Mouse (Mus musculus) forebrain, embryonic 12.5 days (tissue): Measurements from ENCODE around the gene Pyroxd2. TPM values are rescaled to one million over a fixed set of nuclear protein-coding genes. Genes with fewer than 3 reads are reported as not detected.
"Not testable (repeated sequence)": the region's sequence is repeated elsewhere in the genome, so short reads cannot be mapped to it uniquely, and the experiment has no call there.

Source experiments
- ATAC-seq: fragments of 200-750 bp; cut with Nextera tagmentation; 2 replicates; pipeline ENCODE4 v1.8.0; 2017; ENCODE audit warnings: moderate TSS enrichment; ENCODE audit not compliant: low FRiP score
- H3K27ac ChIP-seq: fragments of 300-500 bp; sonication (generic); 2 replicates; pipeline ENCODE4 v1.5.1; 2016; ENCODE audit warnings: mild to moderate bottlenecking
- H3K27me3 ChIP-seq: fragments of 300-500 bp; sonication (generic); 2 replicates; pipeline ENCODE4 v1.6.1; 2016; ENCODE audit warnings: mild to moderate bottlenecking
- H3K36me3 ChIP-seq: fragments of 300-500 bp; sonication (generic); replicated peaks from 2 replicates; pipeline ENCODE4 v1.6.1; 2016; ENCODE audit warnings: mild to moderate bottlenecking
- H3K4me1 ChIP-seq: fragments of 300-500 bp; sonication (generic); 2 replicates; pipeline ENCODE4 v1.6.1; 2016
- H3K4me2 ChIP-seq: fragments of 300-500 bp; sonication (generic); 2 replicates; pipeline ENCODE4 v1.6.1; 2016; ENCODE audit warnings: mild to moderate bottlenecking, moderate library complexity
- H3K4me3 ChIP-seq: fragments of 300-500 bp; sonication (generic); replicated peaks from 2 replicates; pipeline ENCODE4 v1.5.1; 2016; ENCODE audit warnings: mild to moderate bottlenecking
- H3K9ac ChIP-seq: fragments of 300-500 bp; sonication (generic); 2 replicates; pipeline ENCODE4 v1.6.1; 2016; ENCODE audit warnings: mild to moderate bottlenecking
- H3K9me3 ChIP-seq: fragments of 300-500 bp; sonication (generic); 2 replicates; pipeline ENCODE4 v1.6.1; 2016
- WGBS: fragments of 180-500 bp; shearing (Covaris S2); methylation state at CpG from one replicate; pipeline ENCODE4 v1.1.7; 2016; 5-methylcytosine and 5-hydroxymethylcytosine counted together
- polyA plus RNA-seq: library from polyadenylated mRNA; unstranded; fragments of >200 nt; fragmentation: Nextera tagmentation; extraction: Ambion mirVana; gene quantifications from 2 replicates; pipeline ENCODE4 v1.2.1, GENCODE M21; 2016

The Pyroxd2 gene
- 0.77 and 1.1 TPM in 2 replicates for polyA plus RNA-seq

- peak within 1 kb of the TSS; percentile 74 for H3K27ac ChIP-seq
- no peaks in the 10 kb centered on the region for H3K9me3 ChIP-seq
- H3K4me2 ChIP-seq, result peak within 1 kb of the TSS; percentile 65
- H3K36me3 ChIP-seq, result no peaks in the 10 kb centered on the region
- peak; percentile 87 for ATAC-seq
- H3K9ac ChIP-seq, result peak within 1 kb of the TSS; percentile 51
- H3K4me1 ChIP-seq, result peaks cover 37% of the 10 kb centered on the region
- peak within 1 kb of the TSS; percentile 37 for H3K4me3 ChIP-seq
- WGBS, result 7% methylated on average over 20 of the region's 22 CpGs
- H3K27me3 ChIP-seq, result 0 out of 2 replicates have a peak, but pooled peaks cover 6% of the 10 kb centered on the region
Measured at GRCm38 (mm10) chr19:42752363-42752931, at the start of gene Pyroxd2. Pyroxd2 (minus strand) TSS chr19:42752775.

GRCm38 (mm10) chr19:42797866-42798265 is 45.3 kb upstream of the Pyroxd2 start:
- Histone ChIP-seq H3K27ac (no peak overlapping the region), H3K9me3 (no peaks in the 10 kb centered on the region), H3K4me3 (no peak overlapping the region), H3K4me1 (peaks cover 5% of the 10 kb centered on the region; the same call in 1 of the 2 replicates), H3K27me3 (peaks cover 28% of the 10 kb centered on the region), H3K36me3 (no peaks in the 10 kb centered on the region), H3K9ac (no peak overlapping the region), H3K4me2 (no peak overlapping the region)
- WGBS, result 65% methylated on average over 2 of the region's 2 CpGs
- ATAC-seq, result no peak

DNA sequence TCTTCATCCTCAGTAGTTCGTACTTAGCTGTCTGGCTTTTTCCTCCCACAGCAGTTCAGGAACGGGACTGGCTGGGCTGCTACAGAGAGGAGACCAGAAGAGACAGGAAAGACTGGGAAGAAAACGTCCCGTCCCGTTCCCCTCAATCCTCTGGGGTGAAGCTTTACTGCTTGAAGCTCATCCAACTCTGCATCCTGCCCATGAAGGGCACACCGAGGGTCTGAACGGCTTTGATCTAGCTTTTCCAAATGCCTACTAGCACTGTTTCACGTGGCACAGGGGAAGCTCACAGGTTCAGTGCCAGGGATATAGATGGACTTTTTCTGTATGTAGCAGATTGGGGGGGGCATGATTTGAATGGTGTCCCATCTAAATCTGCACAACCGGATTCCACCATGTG is 43.2 kb upstream of the Pyroxd2 start:
- Histone ChIP-seq H3K4me2 (peak overlapping the region; percentile 72), H3K27me3 (peaks cover 28% of the 10 kb centered on the region), H3K4me1 (peaks cover 5% of the 10 kb centered on the region; the same call in 1 of the 2 replicates), H3K9me3 (no peaks in the 10 kb centered on the region), H3K9ac (no peak overlapping the region), H3K36me3 (no peaks in the 10 kb centered on the region), H3K27ac (no peak overlapping the region), H3K4me3 (no peak overlapping the region)
- ATAC-seq, result no peak
- WGBS, result 37% methylated on average over 9 of the region's 9 CpGs

DNA sequence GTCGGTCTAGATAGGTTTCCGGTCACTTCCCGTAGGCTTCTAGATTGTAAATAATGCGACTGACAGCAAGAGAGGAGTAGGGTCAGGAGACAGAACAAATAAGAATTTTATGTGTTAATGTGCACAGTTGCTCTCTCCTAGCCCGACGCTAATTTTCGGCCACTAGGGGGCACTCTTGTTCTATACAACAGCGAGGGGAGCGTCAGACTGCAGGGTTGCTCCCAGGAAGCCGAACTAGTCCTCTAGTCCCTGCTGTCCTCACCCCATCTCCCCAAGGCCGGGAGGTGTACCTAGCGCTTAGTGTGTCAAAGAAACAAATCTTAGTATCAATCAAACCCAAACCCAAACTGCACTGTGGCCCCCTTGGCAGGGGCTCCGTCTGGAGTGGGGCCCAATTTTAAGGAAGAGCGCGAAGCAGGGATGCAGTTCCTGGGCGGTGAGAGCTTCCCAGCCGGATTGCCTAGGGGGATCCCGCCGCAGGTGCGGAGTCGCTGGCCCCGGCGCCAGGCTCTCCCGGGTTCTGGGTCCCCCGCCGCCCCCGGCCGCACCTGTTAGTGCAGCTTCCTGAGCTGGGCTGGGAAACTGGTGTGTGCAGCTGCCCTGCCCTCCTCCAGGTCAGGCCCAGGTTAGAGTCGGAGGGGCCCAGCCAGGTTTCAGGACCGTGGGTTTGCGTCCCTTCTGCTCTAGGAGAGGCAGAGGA is 42.5 kb upstream of the Pyroxd2 start:
- ATAC-seq, result peak; percentile 89
- Histone ChIP-seq H3K27me3 (peaks cover 28% of the 10 kb centered on the region), H3K4me2 (peak overlapping the region; percentile 72), H3K27ac (no peak overlapping the region), H3K4me3 (peak overlapping the region; percentile 39), H3K4me1 (peaks cover 5% of the 10 kb centered on the region; the same call in 1 of the 2 replicates), H3K36me3 (no peaks in the 10 kb centered on the region), H3K9ac (peak overlapping the region; percentile 52; the same call in 1 of the 2 replicates), H3K9me3 (no peaks in the 10 kb centered on the region)
- 2% methylated on average over 31 of the region's 31 CpGs for WGBS

- Histone ChIP-seq H3K36me3 (no peaks in the 10 kb centered on the region), H3K9ac (no peak overlapping the region), H3K9me3 (no peaks in the 10 kb centered on the region), H3K4me1 (peaks cover 22% of the 10 kb centered on the region), H3K27ac (no peak overlapping the region), H3K4me3 (no peak overlapping the region), H3K4me2 (no peak overlapping the region), H3K27me3 (peaks cover 10% of the 10 kb centered on the region; the same call in 1 of the 2 replicates)
- WGBS, result 59% methylated on average over 5 of the region's 5 CpGs
- no peak for ATAC-seq
Measured at GRCm38 (mm10) chr19:42788311-42788710, 35.7 kb upstream of the Pyroxd2 start.

GRCm38 (mm10) chr19:42785562-42786220 is 33.1 kb upstream of the Pyroxd2 start:
- no peak overlapping the region for H3K4me2 ChIP-seq
- peaks cover 22% of the 10 kb centered on the region for H3K4me1 ChIP-seq
- H3K4me3 ChIP-seq, result no peak overlapping the region
- ATAC-seq, result no peak
- WGBS, result 11% methylated on average over 8 of the region's 8 CpGs
- no peaks in the 10 kb centered on the region for H3K9me3 ChIP-seq
- H3K27me3 ChIP-seq, result peaks cover 10% of the 10 kb centered on the region; the same call in 1 of the 2 replicates
- H3K27ac ChIP-seq, result no peak overlapping the region
- no peak overlapping the region for H3K9ac ChIP-seq
- H3K36me3 ChIP-seq, result no peaks in the 10 kb centered on the region

DNA sequence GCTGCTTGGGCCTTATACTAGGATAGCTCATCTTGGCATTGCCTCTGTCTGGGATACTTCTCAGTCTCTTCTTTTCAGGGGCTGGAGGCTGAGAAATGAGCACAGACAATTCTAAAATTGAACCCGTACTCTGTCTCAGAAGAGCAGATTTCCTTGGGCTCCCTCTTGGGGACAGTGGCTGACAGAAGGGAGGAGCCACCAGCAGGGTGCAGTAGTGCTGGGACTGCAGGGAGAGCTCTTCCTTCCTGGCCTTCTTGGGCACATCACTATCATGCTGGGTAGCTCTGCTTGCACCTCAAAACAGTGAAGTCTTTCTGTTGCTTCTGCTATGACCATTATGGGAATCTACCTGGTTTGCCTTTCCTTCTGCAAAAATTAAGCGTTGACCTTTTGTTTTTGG is 32.6 kb upstream of the Pyroxd2 start:
- Histone ChIP-seq H3K4me3 (no peak overlapping the region), H3K4me1 (peaks cover 22% of the 10 kb centered on the region), H3K27ac (no peak overlapping the region), H3K4me2 (no peak overlapping the region), H3K36me3 (no peaks in the 10 kb centered on the region), H3K9me3 (no peaks in the 10 kb centered on the region), H3K27me3 (peaks cover 10% of the 10 kb centered on the region; the same call in 1 of the 2 replicates), H3K9ac (no peak overlapping the region)
- 44% methylated on average over 2 of the region's 2 CpGs for WGBS
- ATAC-seq, result no peak

- H3K4me2 ChIP-seq, result peak overlapping the region; percentile 59
- H3K36me3 ChIP-seq, result not testable (repeated sequence)
Measured at GRCm38 (mm10) chr19:42780156-42780538, 27.6 kb upstream of the Pyroxd2 start.

DNA sequence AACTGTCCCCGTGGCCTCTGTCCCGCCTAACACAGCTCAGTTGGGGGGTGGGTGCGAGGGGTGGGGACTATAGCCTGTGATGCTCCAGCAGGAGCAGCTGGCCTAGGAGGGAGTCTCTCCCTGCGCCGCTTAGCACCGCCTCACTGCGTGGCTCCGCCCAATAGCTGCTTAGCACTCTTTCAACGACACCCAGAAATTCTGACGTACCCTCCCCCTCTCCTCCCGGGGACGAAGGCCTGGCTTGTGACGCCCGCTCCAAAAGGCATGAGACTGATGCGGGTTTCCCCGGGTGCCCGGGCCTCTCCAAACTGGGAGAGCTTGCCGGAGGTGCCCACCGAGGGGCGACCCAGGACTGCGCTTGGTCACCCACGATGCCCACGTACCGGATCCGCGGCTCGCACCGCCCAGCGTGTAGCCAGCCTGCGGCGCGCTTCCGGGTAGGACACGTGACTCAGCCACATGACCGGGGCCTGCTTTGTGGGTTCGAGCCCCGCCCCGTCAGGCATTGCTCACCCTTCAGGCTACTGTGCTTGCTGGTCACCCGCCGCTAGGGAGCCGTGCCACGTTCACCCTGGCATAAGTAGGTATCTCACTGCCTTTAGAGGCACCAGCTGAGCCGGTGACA is 27.1 kb upstream of the Pyroxd2 start, which contains the start of gene Hps1:
Hps1 (minus strand) TSS at position 448 of the 625 bp plus-strand sequence.
- Histone ChIP-seq H3K36me3 (no peaks in the 10 kb centered on the region), H3K4me1 (peaks cover 17% of the 10 kb centered on the region), H3K4me3 (peak within 1 kb of the TSS; percentile 55), H3K9ac (peak within 1 kb of the TSS; percentile 57), H3K9me3 (no peaks in the 10 kb centered on the region), H3K27me3 (peaks cover 2% of the 10 kb centered on the region; the same call in 1 of the 2 replicates), H3K4me2 (peak within 1 kb of the TSS; percentile 59), H3K27ac (peak within 1 kb of the TSS; percentile 74)
- ATAC-seq, result peak; percentile 98
- WGBS, result under 1% methylated on average over 43 of the region's 43 CpGs

More at GRCm38 (mm10) chr19:42780156-42780538, 27.6 kb upstream of the Pyroxd2 start:
- not testable (repeated sequence) for H3K9me3 ChIP-seq, ATAC-seq, H3K27me3 ChIP-seq
- Histone ChIP-seq H3K9ac (peak overlapping the region; percentile 57), H3K27ac (peak overlapping the region; percentile 74; the same call in 1 of the 2 replicates), H3K4me3 (peak overlapping the region; percentile 55), H3K4me1 (peaks cover 19% of the 10 kb centered on the region)
- WGBS, result 49% methylated on average over 7 of the region's 7 CpGs

DNA sequence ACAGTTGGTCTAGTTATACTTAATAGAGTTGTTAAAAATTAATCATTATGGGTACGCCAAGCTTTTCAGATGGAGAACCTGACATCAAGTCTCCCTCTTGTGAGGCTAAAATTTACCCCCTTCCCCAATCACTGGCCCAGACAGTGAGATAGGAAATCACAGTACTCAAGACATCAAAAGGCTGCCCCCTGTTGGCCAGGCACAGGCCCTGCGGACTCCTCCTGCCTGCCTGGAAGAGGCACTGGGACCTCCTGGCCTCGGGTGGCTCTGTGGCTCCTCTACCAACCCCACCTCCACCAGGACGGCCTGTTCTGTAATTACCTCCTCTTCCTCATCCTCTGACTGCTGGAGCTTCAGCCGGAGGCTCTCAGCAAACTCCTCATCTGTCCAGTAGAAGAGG is 25.2 kb upstream of the Pyroxd2 start:
- Histone ChIP-seq H3K9ac (no peak overlapping the region), H3K27me3 (no peaks in the 10 kb centered on the region), H3K4me1 (peaks cover 12% of the 10 kb centered on the region), H3K36me3 (no peaks in the 10 kb centered on the region), H3K9me3 (no peaks in the 10 kb centered on the region), H3K4me2 (no peak overlapping the region), H3K4me3 (no peak overlapping the region), H3K27ac (no peak overlapping the region)
- no peak for ATAC-seq
- WGBS, result 81% methylated on average over 5 of the region's 5 CpGs

DNA sequence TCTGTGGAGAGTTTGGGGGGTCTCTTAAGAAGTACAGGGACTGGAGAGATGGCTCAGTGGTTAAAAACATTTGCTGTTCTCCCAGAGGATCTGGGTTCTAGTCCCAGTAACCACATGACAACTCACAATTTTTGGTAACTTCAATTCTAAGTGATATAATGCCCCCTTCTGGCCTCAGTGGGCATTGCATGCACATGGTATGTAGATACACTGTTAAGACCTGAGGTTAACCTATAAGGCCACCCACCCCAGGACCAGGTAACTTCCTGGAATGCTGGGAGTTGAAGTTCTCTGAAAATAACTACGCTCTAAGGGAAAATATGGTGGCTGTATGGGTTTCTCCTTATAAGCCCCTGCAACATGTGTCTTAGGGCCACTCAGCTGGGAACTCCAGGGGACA is 24.2 kb upstream of the Pyroxd2 start:
- ATAC-seq, result no peak
- 100% methylated on average over 1 of the region's 1 CpGs for WGBS
- no peak overlapping the region for H3K4me3 ChIP-seq

More for the DNA sequence above, 24.2 kb upstream of the Pyroxd2 start:
- no peaks in the 10 kb centered on the region for H3K36me3 ChIP-seq
- H3K9ac ChIP-seq, result no peak overlapping the region
- H3K27ac ChIP-seq, result no peak overlapping the region
- H3K4me1 ChIP-seq, result peaks cover 12% of the 10 kb centered on the region
- no peaks in the 10 kb centered on the region for H3K27me3 ChIP-seq
- no peak overlapping the region for H3K4me2 ChIP-seq
- no peaks in the 10 kb centered on the region for H3K9me3 ChIP-seq
